Mouse (Mus musculus) kidney, adult 2 months (tissue): ENCODE data around the gene Trappc4. TPM values are rescaled to one million over a fixed set of nuclear protein-coding genes. Genes with fewer than 3 reads are reported as not detected.

Experiments used
- DNase-seq: peaks from one replicate; pipeline ENCODE4 v3.0.0; 2021
- H3K27ac ChIP-seq: fragments of 200-500 bp; 2 replicates; pipeline ENCODE4 v1.5.1; 2012; ENCODE audit warnings: low read depth, low read length, control low read depth, inconsistent platforms; ENCODE audit not compliant: insufficient read depth
- H3K27me3 ChIP-seq: fragments of 200-500 bp; replicated peaks from 2 replicates; pipeline ENCODE4 v1.6.1; 2012; ENCODE audit warnings: mild to moderate bottlenecking, moderate library complexity, low read length, inconsistent platforms; ENCODE audit not compliant: control insufficient read depth, insufficient read depth
- H3K36me3 ChIP-seq: fragments of 200-500 bp; 2 replicates; pipeline ENCODE4 v1.6.1; 2012; ENCODE audit warnings: mild to moderate bottlenecking, moderate library complexity, low read length, inconsistent platforms; ENCODE audit not compliant: control insufficient read depth, insufficient read depth
- H3K4me1 ChIP-seq: fragments of 200-500 bp; 2 replicates; pipeline ENCODE4 v1.6.1; 2011; ENCODE audit warnings: low read length; ENCODE audit not compliant: control insufficient read depth, insufficient read depth
- H3K4me3 ChIP-seq: fragments of 200-500 bp; 2 replicates; pipeline ENCODE4 v1.5.1; 2011; ENCODE audit warnings: mild to moderate bottlenecking, low read depth, low read length, control low read depth; ENCODE audit not compliant: insufficient read depth
- CTCF ChIP-seq: fragments of 200-500 bp; conservative IDR thresholded peaks from 2 replicates; pipeline ENCODE4 v1.5.1; 2011; ENCODE audit warnings: low read depth, mild to moderate bottlenecking, control low read depth, low read length, moderate library complexity, mixed read lengths; ENCODE audit not compliant: insufficient read depth, insufficient read length
- POLR2A ChIP-seq: fragments of 200-500 bp; IDR thresholded peaks from one replicate; pipeline ENCODE4 v1.6.1; 2011; ENCODE audit warnings: low read depth, low read length, control low read depth
- WGBS: fragments of 180-500 bp; shearing (Covaris S2); methylation state at CpG from one replicate; pipeline ENCODE4 v1.1.7; 2018; 5-methylcytosine and 5-hydroxymethylcytosine counted together
- polyA plus RNA-seq: library from polyadenylated mRNA; depleted of rRNA; stranded (reverse); fragments of >200 nt; gene quantifications from 2 replicates; pipeline ENCODE4 v1.2.3, GENCODE M21; 2012

The Trappc4 gene
- polyA plus RNA-seq, 1 experiment: 55.9 TPM

DNA sequence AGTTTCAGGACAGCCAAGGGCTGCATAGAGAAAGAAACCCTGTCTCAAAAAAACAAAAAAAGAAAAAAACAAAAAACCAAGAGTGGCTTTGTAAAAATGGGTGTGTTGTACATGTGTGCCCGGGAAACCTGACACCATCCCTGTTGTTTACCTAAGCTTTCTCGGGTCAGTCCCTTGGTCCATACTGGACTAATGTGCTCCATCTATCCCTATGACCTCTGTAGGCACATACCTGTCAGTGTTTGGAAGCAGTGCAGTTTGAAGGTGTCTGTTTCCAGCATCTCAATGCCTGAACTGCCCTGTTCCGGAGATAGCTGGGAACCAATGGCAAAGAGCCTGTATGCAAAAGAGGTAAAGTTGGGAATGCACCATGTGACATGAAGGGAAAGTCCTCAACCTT lies 2.4 kb downstream of the Trappc4 start:
- 51% methylated on average over 3 of the region's 3 CpGs for WGBS
- Histone ChIP-seq H3K4me1 (peaks cover 12% of the 10 kb centered on the region; the same call in 1 of the 2 replicates), H3K27ac (no peak overlapping the region), H3K27me3 (no peaks in the 10 kb centered on the region), H3K4me3 (no peak overlapping the region), H3K36me3 (peaks cover 4% of the 10 kb centered on the region)
- no peak for DNase-seq
- TF ChIP-seq CTCF: no peak

DNA sequence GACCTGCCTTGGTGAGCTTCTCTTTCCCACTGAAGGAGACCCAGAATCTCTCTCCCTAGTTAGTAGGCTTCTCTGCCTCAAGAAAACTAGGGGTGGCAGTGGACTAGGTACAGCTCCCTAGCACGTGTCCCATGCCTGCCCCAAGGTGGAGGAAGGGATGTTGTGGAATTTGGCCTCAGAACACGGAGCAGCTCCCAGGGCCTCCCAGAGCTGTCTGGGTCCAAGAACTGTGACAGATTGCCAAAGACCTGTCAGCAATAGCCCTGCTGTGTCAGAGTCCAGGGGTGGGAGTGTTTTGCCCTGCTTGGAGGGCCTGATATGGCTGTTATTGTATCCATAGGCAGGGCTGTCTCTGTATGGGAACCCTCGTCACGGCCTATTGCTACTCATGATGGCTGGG lies 6.3 kb downstream of the Trappc4 start:
- Histone ChIP-seq H3K27me3 (no peaks in the 10 kb centered on the region), H3K36me3 (peaks cover 4% of the 10 kb centered on the region; the same call in 1 of the 2 replicates), H3K27ac (peak overlapping the region; percentile 58), H3K4me3 (peak overlapping the region; percentile 12; the same call in 1 of the 2 replicates), H3K4me1 (peaks cover 11% of the 10 kb centered on the region; the same call in 1 of the 2 replicates)
- DNase-seq: peak; percentile 94
- 35% methylated on average over 4 of the region's 4 CpGs for WGBS
- 0 out of 2 replicates have a peak, but pooled peaks have one; percentile 0 for TF ChIP-seq CTCF
- no peak for TF ChIP-seq POLR2A

DNA sequence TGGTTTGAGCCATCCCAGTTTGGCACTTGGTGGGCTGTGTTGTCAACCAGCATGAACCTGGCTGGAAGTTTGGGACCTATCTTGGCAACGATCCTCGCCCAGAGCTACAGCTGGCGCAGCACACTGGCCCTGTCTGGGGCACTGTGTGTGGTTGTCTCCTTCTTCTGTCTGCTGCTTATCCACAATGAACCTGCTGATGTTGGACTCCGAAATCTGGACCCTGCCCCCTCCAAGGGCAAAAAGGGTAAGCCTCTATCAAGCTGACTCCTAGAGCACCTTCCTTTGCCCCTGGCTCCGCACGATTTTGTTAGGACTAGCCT lies 7.6 kb downstream of the Trappc4 start:
- Histone ChIP-seq H3K4me1 (peaks cover 12% of the 10 kb centered on the region; the same call in 1 of the 2 replicates), H3K4me3 (peak overlapping the region; percentile 78), H3K27me3 (no peaks in the 10 kb centered on the region), H3K27ac (peak overlapping the region; percentile 75), H3K36me3 (peaks cover 4% of the 10 kb centered on the region; the same call in 1 of the 2 replicates)
- peak; percentile 69 for DNase-seq
- WGBS: 65% methylated on average over 6 of the region's 6 CpGs
- TF ChIP-seq CTCF (no peak), POLR2A (peak; percentile 58)

DNA sequence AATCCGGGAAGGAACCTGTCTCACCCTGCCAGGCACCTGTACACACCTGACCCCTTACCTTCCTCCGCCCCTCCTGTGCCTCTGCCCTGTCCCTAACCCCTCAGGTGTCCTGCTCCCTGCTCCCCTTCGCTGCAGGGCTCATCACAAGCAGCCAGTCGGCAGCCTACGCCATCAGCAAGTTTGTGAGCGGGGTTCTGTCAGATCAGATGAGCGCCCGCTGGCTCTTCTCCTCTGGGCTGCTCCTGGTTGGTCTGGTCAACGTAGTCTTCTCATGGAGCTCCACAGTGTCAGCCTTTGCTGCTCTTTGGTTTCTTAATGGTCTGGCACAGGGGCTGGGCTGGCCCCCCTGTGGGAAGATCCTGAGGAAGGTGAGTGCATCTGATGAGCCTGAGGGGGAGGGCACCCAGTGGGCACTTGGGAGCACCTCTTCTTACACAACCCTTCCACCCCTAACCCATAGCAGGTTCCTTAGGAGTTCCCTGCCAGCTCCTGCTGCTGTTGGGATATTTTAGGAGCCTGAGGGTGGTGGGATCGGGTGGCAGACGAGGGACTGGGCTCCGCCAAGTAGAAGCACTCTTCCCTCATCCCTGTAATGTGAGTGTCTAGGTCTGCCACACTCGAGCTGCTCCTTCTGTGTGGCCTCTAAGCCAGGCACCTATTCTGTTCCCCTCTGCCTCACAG lies 8.1 kb downstream of the Trappc4 start:
- H3K4me1 ChIP-seq: peaks cover 12% of the 10 kb centered on the region; the same call in 1 of the 2 replicates
- no peaks in the 10 kb centered on the region for H3K27me3 ChIP-seq
- 59% methylated on average over 13 of the region's 13 CpGs for WGBS
- no peak for DNase-seq
- H3K36me3 ChIP-seq: peaks cover 4% of the 10 kb centered on the region; the same call in 1 of the 2 replicates
- H3K4me3 ChIP-seq: peak overlapping the region; percentile 78
- H3K27ac ChIP-seq: peak overlapping the region; percentile 75
- no peak for TF ChIP-seq CTCF
- no peak for TF ChIP-seq POLR2A

DNA sequence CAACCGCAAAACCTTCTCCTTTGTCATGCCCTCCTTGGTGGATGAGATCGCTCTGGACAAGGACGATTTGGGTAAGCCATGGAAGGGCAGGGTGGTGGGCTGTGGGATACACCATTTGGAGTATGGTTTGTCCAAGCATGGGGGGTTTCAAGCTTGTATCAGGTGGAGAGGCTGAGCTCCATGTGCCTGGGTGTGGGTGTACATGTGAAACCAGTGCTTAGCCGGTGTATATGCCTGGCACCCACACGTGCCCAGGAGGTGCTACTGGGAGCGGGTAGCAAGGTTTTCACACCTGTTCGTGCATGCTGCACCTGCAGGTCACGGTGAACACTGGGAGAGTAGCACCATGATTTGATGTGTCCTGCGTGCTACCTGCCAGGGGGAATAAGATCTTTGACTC lies 8.8 kb downstream of the Trappc4 start:
- Histone ChIP-seq H3K4me3 (peak overlapping the region; percentile 78), H3K36me3 (peaks cover 4% of the 10 kb centered on the region; the same call in 1 of the 2 replicates), H3K4me1 (peaks cover 12% of the 10 kb centered on the region; the same call in 1 of the 2 replicates), H3K27me3 (no peaks in the 10 kb centered on the region), H3K27ac (peak overlapping the region; percentile 75)
- no peak for DNase-seq
- no peak for TF ChIP-seq POLR2A
- no peak for TF ChIP-seq CTCF
- whole genome bisulfite sequencing: 42% methylated on average over 9 of the region's 9 CpGs

DNA sequence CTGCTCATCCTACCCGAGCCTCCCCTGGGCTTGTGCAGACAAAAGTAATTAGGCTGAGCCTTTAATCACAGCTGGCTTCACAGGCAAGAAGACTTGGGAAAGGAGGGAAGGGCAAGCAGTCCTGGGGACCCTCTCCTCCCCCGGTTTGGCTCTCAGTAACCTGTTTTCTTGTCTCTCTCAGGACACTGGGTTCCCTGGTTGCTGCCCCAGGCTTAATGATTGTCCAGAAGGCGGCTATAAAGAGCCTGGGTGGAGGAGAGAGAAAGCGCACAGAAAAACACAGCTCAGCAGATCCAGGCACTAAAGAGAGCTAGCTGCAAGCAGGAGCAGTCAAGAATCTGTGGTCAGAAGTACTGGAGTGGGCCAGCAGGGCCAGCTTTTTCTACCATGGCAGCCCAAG lies 9.3 kb downstream of the Trappc4 start:
- H3K36me3 ChIP-seq: peaks cover 4% of the 10 kb centered on the region; the same call in 1 of the 2 replicates
- H3K27me3 ChIP-seq: no peaks in the 10 kb centered on the region
- WGBS: 21% methylated on average over 4 of the region's 4 CpGs
- peaks cover 12% of the 10 kb centered on the region; the same call in 1 of the 2 replicates for H3K4me1 ChIP-seq
- peak overlapping the region; percentile 78 for H3K4me3 ChIP-seq
- 0 out of 2 replicates have a peak, but pooled peaks have one; percentile 5 for TF ChIP-seq CTCF
- peak; percentile 77 for TF ChIP-seq POLR2A
- peak overlapping the region; percentile 75 for H3K27ac ChIP-seq
- peak; percentile 93 for DNase-seq

DNA sequence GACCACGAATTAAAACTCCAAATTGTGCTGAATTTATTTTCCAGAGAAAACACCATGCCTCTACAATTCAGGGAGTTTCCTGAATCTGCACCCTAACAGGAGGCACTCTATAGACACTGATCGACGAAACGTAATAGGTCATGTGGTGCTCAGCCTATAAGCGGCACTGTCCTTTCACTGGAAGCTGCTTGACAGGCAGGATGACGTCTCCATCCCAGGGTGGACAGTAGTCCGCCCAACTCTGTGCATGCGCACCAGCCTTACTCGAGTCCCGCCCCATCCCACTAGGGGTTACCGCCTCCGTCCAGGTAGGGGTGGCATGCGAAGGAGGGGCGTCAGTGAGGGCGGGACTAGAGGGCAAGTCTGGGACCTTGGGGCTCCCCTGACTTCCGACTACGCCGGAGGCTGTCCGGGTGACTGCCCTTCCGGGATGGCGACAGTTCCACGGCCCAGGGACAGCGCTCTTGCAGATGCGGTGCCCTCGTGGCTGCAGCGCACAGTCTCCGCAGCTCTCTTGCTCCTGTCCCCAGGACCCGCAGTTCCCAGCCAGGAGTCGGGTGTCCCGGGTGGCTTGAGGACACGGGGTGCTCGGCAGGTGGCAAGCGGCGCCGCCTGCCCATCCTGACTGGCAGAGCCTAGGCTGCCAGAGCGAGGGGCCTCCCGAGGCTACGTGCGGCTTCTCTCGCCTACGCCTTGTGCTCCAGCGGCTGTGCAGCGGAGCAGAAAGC lies 10.6 kb downstream of the Trappc4 start, which contains the start of gene Slc37a4:
TSS of gene Slc37a4 (plus strand) at position 169 of the 728 bp plus-strand sequence.
- peaks cover 10% of the 10 kb centered on the region; the same call in 1 of the 2 replicates for H3K4me1 ChIP-seq
- peak; percentile 80 for TF ChIP-seq POLR2A
- no peak for TF ChIP-seq CTCF
- under 1% methylated on average over 43 of the region's 43 CpGs for WGBS
- H3K4me3 ChIP-seq: peak within 1 kb of the TSS; percentile 83
- H3K27me3 ChIP-seq: no peaks in the 10 kb centered on the region
- peak; percentile 99 for DNase-seq
- H3K36me3 ChIP-seq: peaks cover 4% of the 10 kb centered on the region; the same call in 1 of the 2 replicates
- H3K27ac ChIP-seq: peak within 1 kb of the TSS; percentile 83
